Comparison of ENCODE assay signal across 28 mouse cellular contexts in the genomic region with DNA sequence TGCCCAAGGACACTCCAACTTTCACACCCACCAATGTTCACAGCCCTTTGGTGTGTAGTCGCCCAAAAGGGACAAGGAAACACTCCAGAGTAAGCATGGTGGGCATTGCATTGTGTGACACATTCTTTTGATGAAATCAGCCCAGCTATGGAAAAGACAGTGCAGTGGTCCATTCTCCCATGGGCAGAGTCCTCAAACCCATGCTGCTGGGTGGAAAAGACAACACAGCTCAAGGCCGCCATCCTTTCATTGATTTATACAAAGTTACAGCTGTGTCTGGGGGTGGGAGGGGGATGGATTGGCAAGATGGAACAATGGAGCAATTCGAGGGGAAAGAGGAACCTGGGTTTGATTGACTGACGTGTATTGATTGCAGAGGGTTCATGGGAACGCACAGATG. TPM values are rescaled to one million over a fixed set of nuclear protein-coding genes. Genes with fewer than 3 reads are reported as not detected.
A peak's percentile ranks its signal among the peaks of the same experiment; 100 is the strongest.
DNase-seq lines count a peak whose midpoint lies in the region; ATAC-seq lines count a peak whose summit lies in the region.
"Had no signal": no experiment of that assay in that cellular context is flagged by ENCODE, and none has a peak within 500 bp of the region (broad histone marks: within the 10 kb centered on the region; RNA-seq: fewer than 3 reads in every experiment).

No protein-coding gene starts in this region.

- ATAC-seq in forebrain, embryonic 11.5 days (replicated peaks; ENCODE audit: low FRiP score): no peak
- no peak for ATAC-seq in forebrain, embryonic 12.5 days (ENCODE audit: low FRiP score)
- ATAC-seq in liver, embryonic 11.5 days (replicated peaks; ENCODE audit: low FRiP score): no peak
- ATAC-seq in liver, embryonic 12.5 days: no peak
- no peak for ATAC-seq in cerebellum, adult (ENCODE audit: insufficient number of reproducible peaks, low FRiP score, low TSS enrichment)
- ATAC-seq: CD4-positive, CD25-positive, alpha-beta regulatory T cell, adult 4 months had no signal

- H3K36me3 ChIP-seq in forebrain, embryonic 11.5 days (ENCODE audit: control insufficient read depth, insufficient read depth, low read length): no peaks in the 10 kb centered on the region
- no peaks in the 10 kb centered on the region for H3K36me3 ChIP-seq in forebrain, embryonic 12.5 days (replicated peaks)
- H3K36me3 ChIP-seq in liver, embryonic 11.5 days (ENCODE audit: control insufficient read depth, insufficient read depth, low read length): no peaks in the 10 kb centered on the region
- H3K36me3 ChIP-seq in liver, embryonic 12.5 days: no peaks in the 10 kb centered on the region
- H3K36me3 ChIP-seq: embryonic facial prominence, embryonic 12.5 days; heart, embryonic 12.5 days; neural tube, embryonic 15.5 days had no signal

- H3K27ac ChIP-seq in forebrain, embryonic 11.5 days (ENCODE audit: low read depth, low read length): no peak overlapping the region
- no peak overlapping the region for H3K27ac ChIP-seq in forebrain, embryonic 12.5 days
- H3K27ac ChIP-seq in liver, embryonic 11.5 days (ENCODE audit: low read depth, low read length): no peak overlapping the region
- no peak overlapping the region for H3K27ac ChIP-seq in liver, embryonic 12.5 days
- H3K27ac ChIP-seq: embryonic facial prominence, embryonic 12.5 days; kidney, postnatal 0 days; liver, embryonic 14.5 days; macrophage; neural tube, embryonic 15.5 days; stomach, postnatal 0 days had no signal

- no peaks in the 10 kb centered on the region for H3K9me3 ChIP-seq in forebrain, embryonic 11.5 days (ENCODE audit: control insufficient read depth, low read length)
- no peaks in the 10 kb centered on the region for H3K9me3 ChIP-seq in forebrain, embryonic 12.5 days
- no peaks in the 10 kb centered on the region for H3K9me3 ChIP-seq in liver, embryonic 11.5 days (ENCODE audit: control insufficient read depth, low read length)
- H3K9me3 ChIP-seq in liver, embryonic 12.5 days (replicated peaks): no peaks in the 10 kb centered on the region
- H3K9me3 ChIP-seq: embryonic facial prominence, embryonic 12.5 days; heart, embryonic 12.5 days; neural tube, embryonic 15.5 days had no signal

- no peaks in the 10 kb centered on the region for H3K27me3 ChIP-seq in forebrain, embryonic 11.5 days (ENCODE audit: control insufficient read depth, insufficient read depth, low read length)
- peaks cover 14% of the 10 kb centered on the region; the same call in 1 of the 2 replicates for H3K27me3 ChIP-seq in forebrain, embryonic 12.5 days
- no peaks in the 10 kb centered on the region; the same call in 1 of the 2 replicates for H3K27me3 ChIP-seq in liver, embryonic 11.5 days (replicated peaks; ENCODE audit: control insufficient read depth, insufficient read depth, low read length)
- H3K27me3 ChIP-seq in liver, embryonic 12.5 days (replicated peaks): peaks cover 21% of the 10 kb centered on the region
- H3K27me3 ChIP-seq: heart, embryonic 12.5 days; neural tube, embryonic 15.5 days had no signal

- H3K9ac ChIP-seq in forebrain, embryonic 11.5 days (ENCODE audit: low read length): no peak overlapping the region
- no peak overlapping the region for H3K9ac ChIP-seq in forebrain, embryonic 12.5 days
- H3K9ac ChIP-seq in liver, embryonic 11.5 days (ENCODE audit: low read depth, low read length): no peak overlapping the region
- no peak overlapping the region for H3K9ac ChIP-seq in liver, embryonic 12.5 days
- H3K9ac ChIP-seq: embryonic facial prominence, embryonic 12.5 days; heart, embryonic 12.5 days; liver, embryonic 14.5 days; neural tube, embryonic 15.5 days had no signal

- 48% methylated on average over 5 of the region's 5 CpGs for WGBS in forebrain, embryonic 11.5 days
- 40% methylated on average over 5 of the region's 5 CpGs for WGBS in forebrain, embryonic 12.5 days
- 67% methylated on average over 5 of the region's 5 CpGs for WGBS in liver, embryonic 11.5 days
- 49% methylated on average over 5 of the region's 5 CpGs for WGBS in liver, embryonic 12.5 days (ENCODE audit: insufficient replicate concordance)

- H3K4me3 ChIP-seq in forebrain, embryonic 11.5 days (ENCODE audit: low read depth, low read length): no peak overlapping the region
- H3K4me3 ChIP-seq in forebrain, embryonic 12.5 days (replicated peaks): no peak overlapping the region
- H3K4me3 ChIP-seq in liver, embryonic 11.5 days (ENCODE audit: low read depth, low read length): no peak overlapping the region
- no peak overlapping the region for H3K4me3 ChIP-seq in liver, embryonic 12.5 days
- H3K4me3 ChIP-seq: embryonic facial prominence, embryonic 12.5 days; heart, embryonic 12.5 days; neural tube, embryonic 15.5 days had no signal

- 0 out of 2 replicates have a peak, but pooled peaks cover 4% of the 10 kb centered on the region for H3K4me1 ChIP-seq in forebrain, embryonic 11.5 days (replicated peaks; ENCODE audit: control insufficient read depth, insufficient read depth, low read length)
- peaks cover 16% of the 10 kb centered on the region for H3K4me1 ChIP-seq in forebrain, embryonic 12.5 days
- 0 out of 2 replicates have a peak, but pooled peaks cover 2% of the 10 kb centered on the region for H3K4me1 ChIP-seq in liver, embryonic 11.5 days (replicated peaks; ENCODE audit: control insufficient read depth, insufficient read depth, low read length)
- H3K4me1 ChIP-seq in liver, embryonic 12.5 days: peaks cover 13% of the 10 kb centered on the region
- H3K4me1 ChIP-seq: embryonic facial prominence, embryonic 12.5 days had no signal

- H3K4me2 ChIP-seq in forebrain, embryonic 11.5 days (ENCODE audit: low read depth, low read length, severe bottlenecking): no peak overlapping the region
- no peak overlapping the region for H3K4me2 ChIP-seq in forebrain, embryonic 12.5 days
- H3K4me2 ChIP-seq in liver, embryonic 11.5 days: no peak overlapping the region
- H3K4me2 ChIP-seq in liver, embryonic 12.5 days: no peak overlapping the region
- H3K4me2 ChIP-seq: embryonic facial prominence, embryonic 12.5 days; heart, embryonic 12.5 days; neural tube, embryonic 15.5 days had no signal

- peak; percentile 42 for DNase-seq in forebrain, embryonic 11.5 days (ENCODE audit: low spot score)
- DNase-seq in liver, embryonic 11.5 days (ENCODE audit: low spot score): peak; percentile 28
- DNase-seq in testis, postnatal 10 days (ENCODE audit: low spot score): peak; percentile 32
- no peak for DNase-seq in testis, postnatal 14 days (ENCODE audit: low spot score)
- DNase-seq: adrenal gland, postnatal 14 days; cerebellum, adult 11-12 months; cerebellum, adult 9-11 months; gastrocnemius, postnatal 10 days; kidney, adult 8-10 months; kidney, postnatal 4 days; lung, adult 2 months; lung, postnatal 10 days; right cerebral cortex, adult 18-20 months; spleen, adult 18-20 months; thymus, postnatal 4 days had no signal

RNA-seq across cellular contexts. Expression of a gene that starts 8.7 kb away (rescaled TPM):
- 0.29 TPM in 1 of 2 replicates, not detected in the other for polyA plus RNA-seq in forebrain, embryonic 11.5 days (2014; fragmentation: Nextera tagmentation; extraction: Ambion mirVana)
- 0.09 and 0.17 TPM in 2 replicates for polyA plus RNA-seq in forebrain, embryonic 12.5 days (2016; fragmentation: Nextera tagmentation; extraction: Ambion mirVana)
- polyA plus RNA-seq in liver, embryonic 11.5 days (2014; fragmentation: Nextera tagmentation; extraction: Ambion mirVana): 0.07 TPM in 1 of 2 replicates, not detected in the other
- polyA plus RNA-seq in liver, embryonic 12.5 days (2016; fragmentation: Nextera tagmentation; extraction: Ambion mirVana): 0.06 TPM in 1 of 2 replicates, not detected in the other
- polyA plus RNA-seq: CD4-positive, CD25-positive, alpha-beta regulatory T cell, adult 4 months; embryonic facial prominence, embryonic 12.5 days; gonadal fat pad, adult 2 months; heart, postnatal 0 days; kidney, postnatal 0 days; liver, embryonic 14.5 days; lung, adult 2 months; macrophage; stomach, postnatal 0 days had no signal

RNA-seq across cellular contexts. Expression of a gene that starts 56.5 kb away (rescaled TPM):
- polyA plus RNA-seq in forebrain, embryonic 11.5 days (2014; fragmentation: Nextera tagmentation; extraction: Ambion mirVana): 103 and 109 TPM in 2 replicates
- polyA plus RNA-seq in forebrain, embryonic 12.5 days (2016; fragmentation: Nextera tagmentation; extraction: Ambion mirVana): 117 and 119 TPM in 2 replicates
- polyA plus RNA-seq in liver, embryonic 11.5 days (2014; fragmentation: Nextera tagmentation; extraction: Ambion mirVana): 93.0 and 102 TPM in 2 replicates
- polyA plus RNA-seq in liver, embryonic 12.5 days (2016; fragmentation: Nextera tagmentation; extraction: Ambion mirVana): 157 and 159 TPM in 2 replicates
